Mouse (Mus musculus) heart, embryonic 12.5 days (tissue): Measurements from ENCODE around the gene Xlr3a. TPM values are rescaled to one million over a fixed set of nuclear protein-coding genes. Genes with fewer than 3 reads are reported as not detected.
A peak's percentile ranks its signal among the peaks of the same experiment; 100 is the strongest.
"Not testable (repeated sequence)": the region's sequence is repeated elsewhere in the genome, so short reads cannot be mapped to it uniquely, and the experiment has no call there.

Source experiments
- ATAC-seq: fragments of 200-750 bp; cut with Nextera tagmentation; 2 replicates; pipeline ENCODE4 v1.8.0; 2017; ENCODE audit warnings: moderate TSS enrichment, moderate library complexity; ENCODE audit not compliant: insufficient number of reproducible peaks, low FRiP score
- H3K27ac ChIP-seq: fragments of 300-500 bp; sonication (generic); 2 replicates; pipeline ENCODE4 v1.5.1; 2016; ENCODE audit warnings: mild to moderate bottlenecking, moderate library complexity; ENCODE audit not compliant: poor library complexity, severe bottlenecking
- H3K27me3 ChIP-seq: fragments of 300-500 bp; sonication (generic); replicated peaks from 2 replicates; pipeline ENCODE4 v1.6.1; 2016; ENCODE audit warnings: mild to moderate bottlenecking, moderate library complexity
- H3K36me3 ChIP-seq: fragments of 300-500 bp; sonication (generic); 2 replicates; pipeline ENCODE4 v1.6.1; 2016; ENCODE audit warnings: mild to moderate bottlenecking, moderate library complexity
- H3K4me1 ChIP-seq: fragments of 300-500 bp; sonication (generic); replicated peaks from 2 replicates; pipeline ENCODE4 v1.6.1; 2016; ENCODE audit warnings: mild to moderate bottlenecking
- H3K4me2 ChIP-seq: fragments of 300-500 bp; sonication (generic); 2 replicates; pipeline ENCODE4 v1.6.1; 2016; ENCODE audit warnings: mild to moderate bottlenecking, moderate library complexity
- H3K4me3 ChIP-seq: fragments of 300-500 bp; sonication (generic); 2 replicates; pipeline ENCODE4 v1.5.1; 2016; ENCODE audit warnings: mild to moderate bottlenecking
- H3K9ac ChIP-seq: fragments of 300-500 bp; sonication (generic); 2 replicates; pipeline ENCODE4 v1.6.1; 2016; ENCODE audit warnings: mild to moderate bottlenecking, moderate library complexity
- H3K9me3 ChIP-seq: fragments of 300-500 bp; sonication (generic); replicated peaks from 2 replicates; pipeline ENCODE4 v1.6.1; 2016; ENCODE audit warnings: mild to moderate bottlenecking, moderate library complexity
- WGBS: fragments of 180-500 bp; shearing (Covaris S2); methylation state at CpG from one replicate; pipeline ENCODE4 v1.1.7; 2016; 5-methylcytosine and 5-hydroxymethylcytosine counted together
- polyA plus RNA-seq: library from polyadenylated mRNA; unstranded; fragments of >200 nt; fragmentation: Nextera tagmentation; extraction: Ambion mirVana; gene quantifications from 2 replicates; pipeline ENCODE4 v1.2.1, GENCODE M21; 2016

Gene Xlr3a
- 1.9 and 2.2 TPM in 2 replicates for polyA plus RNA-seq

- not testable (repeated sequence) for H3K4me2 ChIP-seq, H3K9ac ChIP-seq, H3K36me3 ChIP-seq, H3K4me3 ChIP-seq, H3K27me3 ChIP-seq, ATAC-seq, H3K4me1 ChIP-seq, H3K9me3 ChIP-seq, H3K27ac ChIP-seq
- WGBS = 55% methylated on average over 13 of the region's 13 CpGs
Measured at GRCm38 (mm10) chrX:73096941-73097508, at the start of gene Xlr3a. Gene Xlr3a, minus strand, starts transcription at chrX:73097095.

GRCm38 (mm10) chrX:73143218-73143618, 46.3 kb upstream of the Xlr3a start:
- ATAC-seq, H3K4me3 ChIP-seq, H3K9me3 ChIP-seq, H3K27ac ChIP-seq, H3K36me3 ChIP-seq, H3K9ac ChIP-seq, H3K27me3 ChIP-seq, H3K4me2 ChIP-seq, H3K4me1 ChIP-seq: not testable (repeated sequence)
- WGBS = no CpG with 5 or more reads among the region's 7 CpGs

GRCm38 (mm10) chrX:73122859-73123829, 26.2 kb upstream of the Xlr3a start:
- H3K27me3 ChIP-seq, H3K36me3 ChIP-seq, ATAC-seq, H3K4me3 ChIP-seq, H3K9ac ChIP-seq, H3K4me2 ChIP-seq, H3K4me1 ChIP-seq, H3K27ac ChIP-seq, H3K9me3 ChIP-seq: not testable (repeated sequence)
- WGBS = no CpG with 5 or more reads among the region's 12 CpGs

DNA sequence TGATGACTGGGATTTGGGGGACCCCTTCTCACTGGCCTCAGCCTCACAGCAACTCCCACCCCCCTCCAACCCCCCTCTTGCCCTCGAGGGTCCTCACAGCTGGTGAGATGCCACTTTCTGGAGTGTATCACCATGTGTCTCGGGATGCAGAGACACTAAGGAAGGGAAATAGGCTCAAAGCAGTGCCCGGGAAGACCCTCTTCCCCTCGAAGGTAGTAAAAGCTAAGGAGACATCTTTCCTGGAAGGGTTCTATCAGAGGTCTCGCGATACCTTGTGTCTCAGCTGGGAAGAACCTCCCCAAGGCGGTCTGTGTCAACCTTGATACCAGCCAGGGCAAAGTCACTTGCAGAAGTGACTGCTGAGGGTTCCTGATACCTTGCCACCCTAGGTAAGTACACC, 19.9 kb upstream of the Xlr3a start, which contains the start of gene Gm14685:
Gm14685 (plus strand) TSS at position 301 of the 400 bp plus-strand sequence.
- not testable (repeated sequence) for H3K36me3 ChIP-seq, H3K4me3 ChIP-seq, ATAC-seq, H3K9me3 ChIP-seq, H3K4me2 ChIP-seq, H3K27me3 ChIP-seq, H3K4me1 ChIP-seq, H3K27ac ChIP-seq, H3K9ac ChIP-seq
- WGBS = no CpG with 5 or more reads among the region's 7 CpGs

DNA sequence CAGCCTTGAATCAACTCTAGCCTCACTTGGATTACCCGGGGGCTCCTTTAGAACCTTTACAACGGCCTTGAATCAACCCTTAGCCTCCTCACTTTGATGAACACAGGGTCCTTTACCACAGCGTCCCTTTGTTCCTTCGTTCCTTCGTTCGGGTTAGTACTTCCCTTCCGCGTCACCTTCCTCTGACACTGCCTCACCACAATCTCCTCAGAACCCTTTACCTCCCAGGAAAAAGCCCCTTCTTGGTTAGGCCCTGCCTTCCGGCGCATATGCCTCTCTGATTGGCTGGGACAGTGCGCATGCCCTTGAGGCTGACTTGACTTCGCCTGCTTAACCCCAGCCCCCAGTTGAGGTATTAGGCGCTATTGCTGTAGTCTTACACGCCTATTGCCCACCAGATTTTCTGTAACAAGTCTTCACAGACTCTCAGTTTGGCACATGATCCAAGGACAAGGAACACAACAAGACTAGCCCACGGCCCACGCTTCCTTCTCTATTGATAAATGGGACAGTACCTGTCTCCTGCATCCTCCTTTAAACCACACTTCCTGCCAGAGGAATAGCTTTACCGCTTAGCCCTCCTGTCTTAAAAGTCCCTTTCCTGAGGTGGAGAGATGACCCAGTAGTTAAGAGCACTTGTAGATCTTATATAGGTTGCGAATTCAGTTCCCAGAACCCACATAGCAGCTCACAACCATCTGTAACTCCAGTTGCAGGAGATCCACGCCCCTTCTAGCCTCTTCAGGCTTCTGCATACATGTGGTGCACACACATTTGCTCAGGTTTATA, 14.4 kb downstream of the Xlr3a start, which contains the start of gene Xlr4a:
Xlr4a (minus strand) TSS at position 212 of the 789 bp plus-strand sequence.
- H3K4me3 ChIP-seq, H3K36me3 ChIP-seq, ATAC-seq, H3K9ac ChIP-seq, H3K9me3 ChIP-seq, H3K4me2 ChIP-seq, H3K27ac ChIP-seq, H3K4me1 ChIP-seq, H3K27me3 ChIP-seq: not testable (repeated sequence)
- WGBS = 77% methylated on average over 19 of the region's 19 CpGs

- H3K9ac ChIP-seq, H3K36me3 ChIP-seq, ATAC-seq, H3K9me3 ChIP-seq, H3K27ac ChIP-seq, H3K4me2 ChIP-seq, H3K4me3 ChIP-seq, H3K4me1 ChIP-seq: not testable (repeated sequence)
- H3K27me3 ChIP-seq = peaks cover 30% of the 10 kb centered on the region
- 80% methylated on average over 1 of the region's 5 CpGs for WGBS
Measured at GRCm38 (mm10) chrX:73066765-73067312, 30.1 kb downstream of the Xlr3a start.

GRCm38 (mm10) chrX:73064415-73064793, 32.5 kb downstream of the Xlr3a start, which contains the start of gene Pnma3:
Gene Pnma3, plus strand, starts transcription at chrX:73064787.
- H3K36me3 ChIP-seq = no peaks in the 10 kb centered on the region
- no peaks in the 10 kb centered on the region for H3K9me3 ChIP-seq
- peak within 1 kb of the TSS; percentile 60 for H3K4me2 ChIP-seq
- peaks cover 30% of the 10 kb centered on the region for H3K27me3 ChIP-seq
- 30% methylated on average over 7 of the region's 7 CpGs for WGBS
- no peak for ATAC-seq
- no peak within 1 kb of the TSS for H3K9ac ChIP-seq
- no peaks in the 10 kb centered on the region for H3K4me1 ChIP-seq
- peak within 1 kb of the TSS; percentile 24 for H3K4me3 ChIP-seq
- H3K27ac ChIP-seq = no peak within 1 kb of the TSS

DNA sequence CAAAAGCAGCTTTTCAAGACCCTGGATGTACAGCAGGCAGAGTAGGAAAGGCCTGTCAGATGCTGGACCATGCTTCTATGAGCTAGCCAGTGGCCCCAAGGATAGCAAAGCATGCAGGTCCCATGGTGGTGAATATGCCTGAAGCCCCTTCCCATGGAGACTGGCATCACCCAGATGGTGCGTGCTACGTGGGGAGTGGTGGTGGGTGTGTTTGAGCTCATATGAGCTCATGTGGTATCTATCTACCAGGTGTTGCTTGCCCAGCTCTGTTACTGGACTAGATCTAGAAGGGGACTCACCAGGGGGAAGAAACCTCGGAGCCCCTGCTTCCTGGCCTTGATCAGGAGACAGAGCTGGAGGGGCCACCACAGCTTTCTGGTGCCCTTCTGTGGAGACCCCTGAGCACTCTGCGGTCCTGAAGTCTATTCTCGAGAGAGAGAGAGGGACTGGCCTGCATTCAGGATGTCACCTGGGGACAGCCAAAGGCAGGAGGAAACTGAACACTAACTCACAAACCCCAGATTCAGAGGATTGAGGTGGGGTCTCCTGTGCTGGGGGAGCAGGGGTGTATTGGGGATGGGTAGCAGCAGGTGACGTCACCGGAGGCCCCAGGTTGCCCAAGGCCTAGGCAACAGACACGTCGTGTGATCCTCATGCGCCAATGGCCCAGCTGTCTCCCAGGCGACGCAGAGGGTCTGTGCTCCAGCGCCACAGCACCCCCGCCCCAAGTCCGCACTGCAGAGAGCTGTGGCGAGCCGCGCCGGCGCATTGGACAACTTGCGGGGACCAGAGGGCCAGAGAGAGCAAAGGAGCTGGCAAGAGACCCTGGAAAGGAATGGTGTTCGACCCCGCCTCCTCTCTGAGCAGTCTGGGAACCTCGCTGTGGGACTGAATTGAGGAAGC, 33.1 kb downstream of the Xlr3a start:
- no peak for ATAC-seq

GRCm38 (mm10) chrX:73062323-73062722, 34.6 kb downstream of the Xlr3a start:
- Histone ChIP-seq H3K36me3 (no peaks in the 10 kb centered on the region), H3K4me2 (no peak overlapping the region), H3K4me3 (no peak overlapping the region), H3K9ac (no peak overlapping the region), H3K27me3 (peaks cover 25% of the 10 kb centered on the region), H3K27ac (no peak overlapping the region), H3K9me3 (no peaks in the 10 kb centered on the region), H3K4me1 (no peaks in the 10 kb centered on the region)
- no peak for ATAC-seq
- 42% methylated on average over 5 of the region's 5 CpGs for WGBS

More for the DNA sequence above, 33.1 kb downstream of the Xlr3a start:
- H3K27ac ChIP-seq = no peak overlapping the region
- peaks cover 30% of the 10 kb centered on the region for H3K27me3 ChIP-seq
- no peaks in the 10 kb centered on the region for H3K4me1 ChIP-seq
- no peaks in the 10 kb centered on the region for H3K9me3 ChIP-seq
- H3K4me2 ChIP-seq = peak overlapping the region; percentile 60
- no peaks in the 10 kb centered on the region for H3K36me3 ChIP-seq
- H3K4me3 ChIP-seq = peak overlapping the region; percentile 24
- H3K9ac ChIP-seq = no peak overlapping the region
- 34% methylated on average over 24 of the region's 24 CpGs for WGBS

DNA sequence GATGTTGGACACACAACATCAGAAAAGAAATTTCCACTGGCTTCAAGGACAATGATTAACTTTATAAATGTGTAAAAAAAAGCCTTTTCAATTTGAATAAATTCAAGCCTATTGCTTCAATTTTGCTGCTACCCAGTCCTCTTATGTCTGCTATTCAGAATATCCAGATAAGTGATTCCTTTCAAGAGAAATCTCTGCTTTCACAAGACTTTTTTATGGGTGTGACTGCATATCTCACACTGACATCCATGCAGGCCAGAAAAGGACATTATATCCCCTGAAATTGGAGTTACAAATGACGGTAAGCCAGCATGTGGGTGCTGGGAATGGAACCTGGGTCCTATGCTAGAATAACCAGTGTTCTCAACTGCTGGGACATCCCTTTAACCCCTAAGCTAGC, 35.4 kb downstream of the Xlr3a start:
- WGBS = 74% methylated on average over 1 of the region's 1 CpGs
- ATAC-seq = no peak
- Histone ChIP-seq H3K4me1 (no peaks in the 10 kb centered on the region), H3K9me3 (no peaks in the 10 kb centered on the region), H3K27me3 (peaks cover 25% of the 10 kb centered on the region), H3K27ac (no peak overlapping the region), H3K9ac (no peak overlapping the region), H3K4me2 (no peak overlapping the region), H3K4me3 (no peak overlapping the region), H3K36me3 (no peaks in the 10 kb centered on the region)
